Mouse (Mus musculus) natural killer cell, adult 2 months (primary cell): Measurements from ENCODE around the gene Dph1.

Source experiments
- DNase-seq, 2 experiments: peaks; one replicate each; pipeline ENCODE4 v3.0.0; 2022; ENCODE audit warnings: low spot score in 2 of 2

Gene Dph1

DNA sequence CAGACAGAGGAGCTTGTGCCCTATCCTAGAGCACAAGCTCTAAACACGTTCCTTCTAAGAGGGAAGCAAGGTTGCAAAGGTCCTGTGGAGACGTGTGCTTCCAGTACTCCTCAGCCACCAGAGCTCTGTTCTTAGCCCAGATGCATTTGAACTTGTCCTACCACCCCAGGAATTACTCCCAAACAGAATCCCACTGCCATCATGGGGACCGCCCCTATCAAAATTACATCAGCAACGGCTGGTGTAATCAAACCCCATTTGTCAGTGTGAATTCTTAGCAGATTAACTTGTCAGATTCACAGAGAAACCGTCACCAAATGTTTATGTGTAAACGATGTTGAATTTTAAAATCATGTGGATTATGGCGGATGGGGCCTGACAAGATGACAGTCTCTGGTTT, 30.1 kb downstream of the Dph1 start:
- DNase-seq = no peak

DNA sequence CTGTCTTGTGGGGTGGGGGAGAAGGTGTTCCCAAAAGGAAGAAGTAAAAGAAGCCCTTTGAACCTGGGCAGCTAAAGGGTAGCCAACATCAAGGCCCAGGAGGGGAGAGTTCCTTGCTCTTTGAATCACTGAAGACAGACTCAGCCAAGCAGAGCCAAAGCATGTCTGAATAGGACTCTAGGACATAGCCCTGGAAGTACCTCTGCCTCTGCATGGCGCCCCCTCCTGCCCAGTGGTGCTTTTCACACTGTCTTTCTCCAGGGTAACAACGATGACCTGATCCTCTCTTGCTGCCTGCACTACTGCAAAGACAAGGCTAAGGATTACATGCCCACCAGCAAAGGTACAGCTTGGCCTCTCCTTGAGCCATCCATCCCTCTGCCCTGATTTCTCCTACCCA, 31.5 kb downstream of the Dph1 start:
- DNase-seq = peak in 1 of 2 experiments; percentile 32

DNA sequence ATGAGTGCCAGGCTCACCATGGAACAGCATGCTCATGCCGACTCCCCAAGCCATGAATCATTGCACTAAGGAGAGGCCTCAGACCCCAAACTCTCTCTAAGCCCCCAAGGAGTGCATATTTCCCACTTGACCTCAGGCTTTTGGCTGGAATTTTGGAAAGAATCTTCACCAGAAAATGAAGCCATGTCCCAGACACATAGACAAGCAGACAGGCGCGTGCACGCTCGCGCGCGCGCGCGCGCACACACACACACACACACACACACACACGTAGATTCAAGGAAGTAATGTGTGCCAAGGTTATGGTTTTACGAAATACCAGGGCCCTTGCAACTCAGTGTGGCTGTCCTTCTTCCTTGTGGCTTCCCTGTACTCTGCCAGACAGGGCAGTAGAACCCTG, 32.6 kb downstream of the Dph1 start:
- DNase-seq = no peak

GRCm38 (mm10) chr11:75157901-75158300, 33.1 kb downstream of the Dph1 start:
- no peak for DNase-seq

- DNase-seq = no peak
Measured at GRCm38 (mm10) chr11:75157037-75157436, 34.0 kb downstream of the Dph1 start.

DNA sequence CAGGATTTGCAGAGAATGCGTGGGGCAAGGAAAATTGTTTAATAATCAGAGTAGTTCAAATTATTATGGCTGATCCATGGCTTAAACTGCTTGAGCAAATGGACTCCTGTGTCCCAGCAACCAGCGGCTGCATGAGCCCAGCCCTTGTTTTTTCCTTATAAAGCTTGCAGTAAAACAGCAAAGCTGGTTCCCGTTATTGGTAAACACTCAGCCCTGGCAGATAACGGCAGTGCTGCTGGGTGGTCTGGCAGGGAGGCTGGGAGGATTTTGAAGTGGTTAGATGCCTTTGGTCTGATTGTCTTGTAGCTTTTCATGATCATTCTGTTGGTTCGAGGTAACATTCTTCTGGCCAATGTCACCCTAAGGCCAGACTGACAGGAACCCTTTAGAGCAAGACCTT, 34.6 kb downstream of the Dph1 start:
- DNase-seq = no peak

- no peak for DNase-seq
Measured at GRCm38 (mm10) chr11:75155985-75156384, 35.1 kb downstream of the Dph1 start.

- peak; percentile 63 to 80 for DNase-seq
Measured at GRCm38 (mm10) chr11:75154053-75154585, 36.9 kb downstream of the Dph1 start.

DNA sequence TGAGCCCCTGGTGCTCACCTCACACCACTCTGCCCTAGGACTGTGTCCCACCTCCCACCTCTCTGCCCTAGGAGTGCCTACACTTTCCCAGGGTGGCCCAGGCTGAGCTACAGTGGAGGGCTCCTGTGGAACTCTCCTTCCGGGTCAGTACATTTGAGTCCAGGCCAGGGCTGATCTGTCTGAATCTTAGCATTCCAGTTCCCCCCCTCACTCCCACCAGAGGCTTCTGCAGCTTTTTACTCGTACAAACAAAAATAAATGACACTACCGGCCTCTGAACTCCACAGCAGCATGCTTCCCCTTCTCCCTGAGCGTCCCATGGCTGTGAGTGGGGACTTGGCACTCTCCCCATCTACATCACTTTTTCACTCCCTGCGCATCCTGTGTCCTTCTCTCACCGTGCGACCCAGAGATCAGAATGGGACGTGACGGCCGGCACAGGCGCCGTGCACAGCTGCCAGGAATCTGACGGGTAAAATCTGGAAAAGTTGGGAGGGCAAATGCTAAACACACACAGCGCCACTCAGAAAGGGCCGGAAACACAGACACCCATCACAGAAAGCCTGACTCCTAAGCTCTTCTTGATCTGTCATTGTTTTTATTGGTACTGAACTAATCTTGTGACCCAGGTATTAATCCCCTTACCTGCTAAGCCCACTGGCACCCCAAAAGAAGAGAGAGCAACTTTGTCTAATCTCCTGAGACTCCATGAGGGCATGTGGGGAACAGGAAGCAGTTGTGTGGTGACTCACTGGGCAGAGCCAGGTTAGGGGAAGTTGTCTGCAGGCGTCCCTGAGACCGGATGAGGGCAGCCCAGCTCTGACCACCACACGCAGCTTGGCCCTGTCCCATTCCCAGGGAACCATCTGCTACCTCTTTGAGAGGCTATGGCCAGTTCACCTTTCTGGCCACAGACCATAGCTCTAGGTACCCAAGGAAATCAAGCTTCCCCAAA, 38.2 kb downstream of the Dph1 start:
- DNase-seq = peak; percentile 44 to 58

DNA sequence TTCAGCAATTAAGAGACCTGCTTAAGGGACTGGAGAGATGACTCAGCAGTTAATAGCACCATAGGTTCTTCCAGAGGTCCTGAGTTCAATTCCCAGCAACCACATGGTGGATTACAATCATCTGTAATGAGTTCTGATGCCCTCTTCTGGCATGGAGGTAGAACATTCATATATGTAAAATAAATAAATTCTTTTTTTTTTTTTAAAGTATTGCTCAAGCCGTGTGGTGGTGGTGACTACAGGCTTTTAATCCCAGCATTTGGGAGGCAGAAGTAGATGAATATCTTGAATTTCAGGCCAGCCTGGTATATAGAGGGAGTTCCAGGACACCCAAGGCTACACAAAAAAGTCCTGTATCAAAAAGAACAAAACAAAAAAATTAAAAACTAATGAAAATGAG, 40.7 kb downstream of the Dph1 start:
- no peak for DNase-seq

DNA sequence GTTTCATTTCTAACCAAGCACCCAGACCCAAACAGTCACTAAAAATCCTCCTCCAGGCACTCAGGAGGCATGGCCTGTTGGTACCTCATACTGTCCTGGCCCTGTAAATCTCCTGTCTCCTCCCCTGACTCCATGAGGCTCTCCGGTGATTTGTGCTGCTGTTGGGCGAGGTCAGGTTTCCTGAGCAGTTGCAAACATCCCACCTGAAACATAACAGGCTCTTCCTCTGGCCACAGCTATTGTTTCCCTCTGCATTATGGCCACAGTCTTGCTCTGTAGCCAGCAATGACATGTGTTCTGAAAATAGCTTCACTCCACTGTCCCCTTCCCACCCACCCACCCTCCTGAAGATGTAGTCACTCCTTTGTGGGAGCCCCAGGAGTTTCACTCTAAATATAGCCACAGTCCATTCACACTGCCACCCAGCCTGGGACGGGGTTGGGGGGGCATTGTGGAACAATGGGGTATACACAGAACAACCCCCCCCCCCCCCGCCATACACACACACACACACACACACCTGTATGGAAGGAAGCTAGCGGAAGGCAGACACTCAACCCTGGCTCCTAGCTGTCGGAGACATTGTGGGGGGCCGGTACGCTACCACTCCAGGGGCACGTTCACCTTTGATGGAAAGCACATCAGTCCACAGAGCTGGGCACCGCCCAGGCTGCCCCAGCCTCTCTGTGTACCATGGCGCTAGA, 42.6 kb downstream of the Dph1 start:
- no peak for DNase-seq

- no peak for DNase-seq
Measured at GRCm38 (mm10) chr11:75147846-75148168, 43.2 kb downstream of the Dph1 start.

DNA sequence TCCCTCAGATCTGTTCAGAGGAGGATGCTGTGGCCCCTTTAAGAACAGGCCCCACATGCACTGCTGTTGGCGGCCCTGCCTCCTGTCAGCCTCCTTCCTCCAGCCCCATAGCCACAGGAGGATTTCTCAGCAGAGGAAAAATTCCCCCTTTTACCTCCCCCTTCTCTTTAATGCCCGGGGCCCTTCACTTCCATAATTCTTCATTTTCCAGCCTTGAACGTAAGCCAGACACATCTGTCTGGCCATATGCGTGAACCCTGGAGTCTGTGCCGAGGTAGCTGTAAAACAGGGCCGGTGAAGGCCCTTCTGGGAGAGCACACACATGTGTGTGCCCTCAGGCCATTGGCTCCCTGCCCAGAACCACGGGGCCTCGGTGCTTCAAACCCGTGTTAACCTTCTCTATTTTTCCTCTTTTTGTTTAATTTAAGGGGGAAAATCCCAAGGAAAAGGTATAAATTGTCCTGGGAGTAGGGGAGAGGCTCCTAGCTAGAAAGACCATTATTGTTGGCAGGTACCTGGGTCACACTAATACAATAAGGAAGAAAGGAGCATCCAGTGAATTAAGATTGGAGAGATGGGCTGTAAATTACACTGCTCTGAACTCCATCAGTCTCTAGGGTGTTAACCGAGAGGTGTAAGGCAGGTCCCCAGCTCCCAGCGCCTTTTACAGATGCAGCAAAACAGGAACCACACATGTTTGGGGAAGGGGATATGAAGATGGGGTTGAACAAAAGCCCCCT, 43.8 kb downstream of the Dph1 start:
- DNase-seq = no peak

GRCm38 (mm10) chr11:75145841-75146240, 45.2 kb downstream of the Dph1 start:
- no peak for DNase-seq

DNA sequence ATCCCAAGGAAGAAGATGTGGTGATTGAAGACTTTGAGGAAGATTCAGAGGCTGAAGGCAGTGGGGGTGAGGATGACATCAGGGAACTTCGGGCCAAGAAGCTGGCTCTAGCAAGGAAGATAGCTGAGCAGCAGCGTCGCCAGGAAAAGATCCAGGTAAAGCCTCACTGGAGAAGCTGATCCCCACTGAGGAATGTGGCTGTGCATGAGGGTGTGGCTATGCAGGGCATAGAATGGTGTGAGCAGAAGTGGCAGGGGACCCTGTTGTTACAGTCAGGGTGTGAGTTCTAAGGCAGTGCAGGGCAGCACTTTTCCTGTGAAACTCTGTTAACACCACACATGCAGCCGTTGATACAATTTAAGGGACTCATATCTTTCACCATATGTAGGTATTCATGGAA, 48.3 kb downstream of the Dph1 start:
- no peak for DNase-seq

- DNase-seq = no peak
Measured at GRCm38 (mm10) chr11:75141913-75142312, 49.1 kb downstream of the Dph1 start.

DNA sequence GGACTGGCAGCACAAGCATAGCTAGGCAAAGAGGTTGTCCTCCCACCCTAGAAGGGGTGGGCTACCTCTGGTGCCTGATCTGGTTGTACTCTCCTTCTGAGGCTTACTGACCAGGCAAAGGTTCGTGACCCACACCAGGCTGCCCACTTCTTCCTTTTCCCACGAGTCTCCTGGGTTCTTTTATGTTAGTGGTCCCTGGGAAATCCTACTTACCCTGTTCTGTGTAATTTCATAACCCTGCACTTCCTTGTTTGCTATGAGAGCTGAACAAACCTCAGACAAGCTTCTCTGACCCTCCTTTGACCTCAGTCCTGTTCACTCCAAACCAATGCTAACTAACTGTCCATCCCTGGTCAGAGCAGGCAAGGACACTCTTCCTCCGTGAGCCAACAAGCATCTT, 50.0 kb downstream of the Dph1 start:
- DNase-seq = no peak

DNA sequence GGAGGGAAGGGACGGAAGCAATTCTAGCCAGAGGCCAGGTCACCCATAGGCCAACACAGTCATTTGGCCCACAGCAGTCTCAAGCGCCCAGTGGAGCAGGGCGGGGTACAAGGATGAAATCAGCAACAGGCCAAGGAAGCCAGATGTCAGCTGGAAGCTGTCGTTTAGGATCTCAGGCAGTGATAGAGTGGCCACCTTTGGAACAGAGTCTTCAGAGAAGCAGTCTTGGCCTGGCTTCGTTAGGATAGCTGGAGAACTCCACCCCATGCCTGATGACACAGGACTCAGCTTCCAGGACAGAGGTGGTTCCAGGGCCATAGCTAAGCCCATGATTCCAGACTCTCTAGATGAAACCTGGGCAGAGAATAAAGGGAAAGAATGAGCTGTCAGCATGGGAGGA, 50.6 kb downstream of the Dph1 start:
- DNase-seq = no peak

- no peak for DNase-seq
Measured at GRCm38 (mm10) chr11:75139122-75139963, 51.7 kb downstream of the Dph1 start.

DNA sequence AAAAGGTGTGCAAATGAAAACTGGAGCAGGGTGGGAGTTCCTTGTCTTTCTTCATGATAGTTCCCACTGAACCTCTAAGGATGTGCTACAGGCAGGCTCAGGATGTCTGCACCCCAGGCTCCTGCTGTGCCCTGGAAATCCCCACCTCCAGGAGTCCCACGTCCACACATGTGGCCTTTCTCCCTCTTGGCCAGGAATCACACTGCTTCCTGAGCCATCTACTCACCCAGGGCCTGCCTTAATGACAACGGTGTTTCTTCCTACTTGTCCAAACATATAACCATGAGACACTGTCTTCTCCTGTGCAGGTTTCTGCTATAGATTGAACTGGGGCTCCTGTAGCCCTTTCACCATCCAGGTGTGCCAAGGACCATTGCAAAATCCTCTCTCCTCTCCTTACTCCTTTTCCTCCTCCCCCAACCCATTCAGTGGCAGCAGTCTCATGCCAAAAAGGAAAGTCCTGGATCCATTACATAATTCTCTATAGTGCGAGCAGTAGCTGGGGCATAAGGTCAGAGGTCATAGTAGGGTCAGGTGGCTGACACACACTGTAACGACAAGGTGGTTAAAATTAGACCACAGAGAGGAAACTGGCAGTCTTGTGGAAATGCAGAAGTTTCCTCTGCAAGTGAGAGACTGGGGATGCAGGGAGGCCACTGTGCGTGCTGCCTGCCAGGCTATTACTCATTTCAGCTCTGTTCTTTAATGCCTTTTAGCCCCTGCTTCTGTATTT, 54.2 kb downstream of the Dph1 start:
- DNase-seq = peak; percentile 39 to 62

DNA sequence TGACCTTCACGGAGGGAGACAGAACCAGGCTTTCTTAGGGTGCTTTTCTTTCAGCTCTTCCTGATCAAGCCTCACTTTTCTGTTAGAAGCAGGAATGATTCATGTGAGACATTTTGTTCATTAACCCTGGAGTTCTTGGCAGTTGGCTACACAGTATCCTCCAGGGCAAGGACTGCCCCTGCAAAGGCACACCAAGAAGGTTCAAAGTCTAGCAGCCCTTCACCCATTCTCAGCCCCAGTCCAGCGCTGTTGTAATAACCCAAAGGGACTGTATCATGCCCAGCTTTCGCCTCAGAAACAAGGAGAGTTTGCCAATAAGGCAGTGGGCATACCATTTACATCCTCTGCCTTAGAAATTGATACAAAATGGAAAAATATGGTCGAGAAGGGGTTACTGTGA, 55.7 kb downstream of the Dph1 start:
- DNase-seq = no peak
